Mouse (Mus musculus) limb, embryonic 14.5 days (tissue): ENCODE data around the gene Sac3d1. TPM values are rescaled to one million over a fixed set of nuclear protein-coding genes. Genes with fewer than 3 reads are reported as not detected.

ENCODE experiments used
- ATAC-seq: fragments of 200-750 bp; cut with Nextera tagmentation; 2 replicates; pipeline ENCODE4 v1.8.0; 2017; ENCODE audit warnings: low read depth, moderate number of reproducible peaks, moderate TSS enrichment; ENCODE audit not compliant: low FRiP score
- DNase-seq: peaks from one replicate; pipeline ENCODE4 v3.0.0-alpha.2; 2015; ENCODE audit warnings: low spot score
- H3K27ac ChIP-seq: fragments of 300-500 bp; sonication (generic); replicated peaks from 2 replicates; pipeline ENCODE4 v1.5.1; 2014; ENCODE audit warnings: low read depth, mild to moderate bottlenecking, low read length, moderate library complexity, mixed read lengths
- H3K27me3 ChIP-seq: fragments of 300-500 bp; sonication (generic); 2 replicates; pipeline ENCODE4 v1.6.1; 2014; ENCODE audit warnings: low read length, mixed read lengths; ENCODE audit not compliant: control insufficient read depth, insufficient read depth
- H3K36me3 ChIP-seq: fragments of 300-500 bp; sonication (generic); 2 replicates; pipeline ENCODE4 v1.6.1; 2014; ENCODE audit warnings: mild to moderate bottlenecking, low read length, moderate library complexity, mixed read lengths; ENCODE audit not compliant: control insufficient read depth, insufficient read depth
- H3K4me1 ChIP-seq: fragments of 300-500 bp; sonication (generic); 2 replicates; pipeline ENCODE4 v1.6.1; 2014; ENCODE audit warnings: antibody characterized with exemption, low read length, mixed read lengths; ENCODE audit not compliant: control insufficient read depth, insufficient read depth
- H3K4me2 ChIP-seq: fragments of 300-500 bp; sonication (generic); replicated peaks from 2 replicates; pipeline ENCODE4 v1.6.1; 2014; ENCODE audit warnings: low read depth, mild to moderate bottlenecking, low read length, moderate library complexity; ENCODE audit not compliant: severe bottlenecking
- H3K4me3 ChIP-seq: fragments of 300-500 bp; sonication (generic); replicated peaks from 2 replicates; pipeline ENCODE4 v1.5.1; 2014; ENCODE audit warnings: low read length
- H3K9ac ChIP-seq: fragments of 300-500 bp; sonication (generic); 2 replicates; pipeline ENCODE4 v1.6.1; 2014; ENCODE audit warnings: mild to moderate bottlenecking, low read depth, low read length, moderate library complexity; ENCODE audit not compliant: severe bottlenecking
- H3K9me3 ChIP-seq: fragments of 300-500 bp; sonication (generic); 2 replicates; pipeline ENCODE4 v1.6.1; 2016; ENCODE audit warnings: low read length; ENCODE audit not compliant: control insufficient read depth
- POLR2A ChIP-seq: fragments of 200-500 bp; IDR thresholded peaks from 2 replicates; pipeline ENCODE4 v1.8.0; 2012; ENCODE audit warnings: inconsistent platforms, mild to moderate bottlenecking, moderate library complexity, borderline replicate concordance; ENCODE audit not compliant: insufficient read depth, insufficient read length; ENCODE audit errors: extremely low read depth
- WGBS: fragments of 180-500 bp; shearing (Covaris S2); extraction: QIAGEN DNeasy Blood & Tissue Kit; methylation state at CpG from one replicate; pipeline ENCODE4 v1.1.7; 2014; 5-methylcytosine and 5-hydroxymethylcytosine counted together
- polyA plus RNA-seq, 2 experiments: library from polyadenylated mRNA; depleted of rRNA in 1 of 2; stranded (reverse) in 1 of 2; unstranded in 1 of 2; fragments of >200 nt; fragmentation: Nextera tagmentation in 1 of 2; extraction: Ambion mirVana in 1 of 2; gene quantifications; 2 replicates each; pipeline versions ENCODE4 v1.2.1 to v1.2.3; 2012 to 2014

Sac3d1 gene
- polyA plus RNA-seq, 2 experiments: 45.6 to 55.9 TPM

DNA sequence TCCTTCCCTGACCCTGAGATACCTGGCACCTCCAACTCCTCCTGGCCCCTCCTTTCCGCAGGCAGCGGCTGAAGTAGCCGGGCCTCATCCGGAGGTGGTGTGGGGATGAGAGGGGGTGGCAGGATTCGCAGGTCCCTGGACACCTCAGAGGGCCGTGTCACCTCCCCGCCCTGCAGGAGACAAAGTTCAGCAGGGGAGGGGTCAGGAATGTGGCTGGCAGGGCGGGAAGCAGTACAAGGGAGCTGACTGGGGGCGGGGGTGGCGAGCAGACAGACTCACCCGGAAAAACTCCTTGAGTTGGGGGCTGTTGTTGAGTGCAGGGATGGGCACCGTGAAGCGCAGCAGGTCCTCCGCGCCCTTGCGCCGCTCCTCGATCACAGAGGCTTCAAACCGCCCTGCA lies 3.3 kb upstream of the Sac3d1 start:
- Histone ChIP-seq H3K27ac (no peak overlapping the region), H3K9ac (no peak overlapping the region), H3K4me1 (peaks cover 9% of the 10 kb centered on the region), H3K4me3 (no peak overlapping the region), H3K9me3 (no peaks in the 10 kb centered on the region), H3K4me2 (no peak overlapping the region), H3K27me3 (no peaks in the 10 kb centered on the region), H3K36me3 (peaks cover 14% of the 10 kb centered on the region)
- ATAC-seq (no peak), DNase-seq (no peak)
- no peak for TF ChIP-seq POLR2A
- 19% methylated on average over 10 of the region's 19 CpGs for WGBS

DNA sequence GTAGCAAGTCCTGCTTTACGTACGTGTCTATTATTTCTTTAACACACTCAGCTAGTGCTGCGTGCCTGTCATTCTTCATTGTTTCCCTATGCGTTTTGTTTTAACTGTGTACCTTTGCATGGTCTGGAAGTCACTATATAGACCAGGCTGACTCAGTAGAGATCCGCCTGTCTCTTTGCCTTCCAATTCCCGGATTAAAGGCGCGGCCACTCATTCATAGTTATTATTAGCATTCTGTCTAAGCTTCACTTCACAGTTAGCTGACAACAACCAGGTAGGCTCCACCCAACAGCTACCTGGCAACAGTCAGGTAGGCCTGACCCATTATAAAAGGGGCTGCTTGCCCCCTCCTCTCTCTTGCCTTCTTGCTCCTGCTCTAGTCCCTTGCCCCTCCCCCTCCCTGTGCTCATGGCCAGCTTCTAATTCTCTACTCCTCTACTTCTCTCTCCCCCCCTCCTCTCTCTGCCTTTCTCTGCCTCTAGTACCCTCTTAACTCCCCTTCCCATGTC lies 281 bp upstream of the Sac3d1 start:
- Histone ChIP-seq H3K9me3 (no peaks in the 10 kb centered on the region), H3K4me1 (peaks cover 10% of the 10 kb centered on the region), H3K4me3 (peak overlapping the region; percentile 88), H3K27ac (peak overlapping the region; percentile 93), H3K9ac (peak overlapping the region; percentile 79), H3K27me3 (no peaks in the 10 kb centered on the region), H3K36me3 (peaks cover 33% of the 10 kb centered on the region), H3K4me2 (peak overlapping the region; percentile 83)
- ATAC-seq (no peak), DNase-seq (no peak)
- WGBS: 3% methylated on average over 8 of the region's 8 CpGs
- no peak for TF ChIP-seq POLR2A

DNA sequence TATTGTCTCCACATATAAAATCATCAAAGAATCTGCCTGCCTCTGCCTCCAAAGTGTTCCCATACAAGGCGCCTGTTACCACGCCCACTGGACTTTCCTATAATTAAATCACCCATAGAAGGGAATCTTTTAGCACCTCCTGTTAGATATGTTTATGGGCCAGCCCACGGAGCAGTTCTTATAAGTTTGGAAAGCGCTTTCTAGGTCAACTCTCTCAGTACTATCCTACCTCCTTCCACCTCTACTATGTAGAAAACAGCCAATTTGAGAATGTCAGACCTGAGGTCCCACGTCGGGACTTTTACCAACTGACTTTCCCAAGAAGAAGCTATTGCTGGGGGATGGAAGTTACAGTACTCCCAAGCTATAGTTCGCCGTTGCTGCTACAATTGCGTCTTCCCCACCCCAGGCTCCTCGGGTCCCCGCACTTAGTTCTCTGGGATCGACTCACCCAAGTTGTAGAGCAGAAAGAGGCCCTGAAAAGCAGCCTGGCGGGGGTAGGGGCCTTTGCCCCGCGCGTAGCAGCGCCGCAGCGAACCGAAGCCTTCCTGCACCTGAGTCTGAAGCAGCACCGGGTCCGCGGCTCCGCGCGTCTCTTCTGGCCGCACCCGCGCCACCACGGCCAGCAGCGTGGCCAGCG lies 984 bp downstream of the Sac3d1 start:
- Histone ChIP-seq H3K27me3 (no peaks in the 10 kb centered on the region), H3K9ac (peak overlapping the region; percentile 79), H3K36me3 (peaks cover 31% of the 10 kb centered on the region), H3K27ac (peak overlapping the region; percentile 93), H3K4me2 (peak overlapping the region; percentile 83), H3K9me3 (no peaks in the 10 kb centered on the region), H3K4me3 (peak overlapping the region; percentile 88), H3K4me1 (peaks cover 10% of the 10 kb centered on the region)
- WGBS: 6% methylated on average over 25 of the region's 32 CpGs
- TF ChIP-seq POLR2A: no peak
- DNase-seq (peak; percentile 14), ATAC-seq (no peak)

DNA sequence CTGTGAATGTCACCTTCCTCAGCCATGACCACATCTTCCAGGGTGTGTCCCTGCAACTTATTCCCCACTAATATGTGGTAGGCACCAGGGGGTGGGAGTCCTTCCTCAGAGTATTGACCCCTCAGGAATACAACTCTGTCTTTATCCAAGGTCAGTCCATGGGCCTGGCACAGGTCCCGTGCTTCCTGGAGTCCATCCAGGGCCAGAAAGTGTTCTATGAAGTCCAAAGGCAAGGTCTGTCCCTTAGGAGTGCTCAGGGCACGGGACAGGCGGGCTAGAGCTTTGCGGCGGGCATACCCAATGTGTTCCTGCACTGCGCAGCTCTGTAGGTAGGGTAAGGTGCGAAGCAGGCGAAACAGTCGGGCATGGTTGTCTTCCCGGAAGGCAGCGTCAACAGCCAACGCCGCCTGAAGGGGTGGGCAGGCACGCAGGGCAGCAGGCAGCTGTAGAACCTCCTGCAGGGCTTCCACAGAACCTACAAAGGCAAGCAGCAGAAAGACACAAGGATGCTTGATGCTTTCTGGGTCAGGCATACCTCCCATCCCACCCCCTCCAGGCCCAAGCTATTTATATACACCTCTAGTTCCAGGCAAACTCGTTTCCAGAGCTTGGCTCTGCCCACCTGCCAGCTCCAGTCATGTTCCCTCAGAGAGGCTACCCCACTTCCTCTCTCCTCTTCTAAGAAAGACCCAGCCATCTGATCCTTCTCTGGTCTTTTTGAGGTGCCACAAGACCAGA lies 2.2 kb downstream of the Sac3d1 start:
- peaks cover 10% of the 10 kb centered on the region for H3K4me1 ChIP-seq
- no peak overlapping the region for H3K4me2 ChIP-seq
- no peaks in the 10 kb centered on the region for H3K9me3 ChIP-seq
- DNase-seq (no peak), ATAC-seq (no peak)
- no peak overlapping the region for H3K4me3 ChIP-seq
- H3K27ac ChIP-seq: no peak overlapping the region
- peaks cover 31% of the 10 kb centered on the region for H3K36me3 ChIP-seq
- 87% methylated on average over 15 of the region's 15 CpGs for WGBS
- TF ChIP-seq POLR2A: no peak
- no peaks in the 10 kb centered on the region for H3K27me3 ChIP-seq
- no peak overlapping the region for H3K9ac ChIP-seq

DNA sequence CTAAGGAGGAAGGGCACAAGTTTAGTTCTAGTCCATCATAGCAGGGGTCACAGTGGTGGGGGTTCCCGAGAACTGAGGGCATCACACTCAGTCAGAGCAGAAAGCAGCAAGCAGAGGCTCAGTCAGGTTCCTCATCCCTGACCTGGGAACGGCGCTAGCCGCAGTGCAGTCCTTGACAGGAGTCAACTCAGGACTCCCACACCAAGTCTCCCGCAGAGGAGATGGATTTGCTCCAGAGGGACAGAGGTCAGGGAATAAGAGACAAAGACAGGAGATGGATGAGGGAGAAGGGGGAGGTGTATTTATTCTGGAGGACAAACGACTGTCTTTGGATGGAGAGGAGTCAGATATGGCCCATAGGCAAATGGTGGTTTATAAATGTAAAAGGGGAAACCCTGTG lies 5.3 kb downstream of the Sac3d1 start:
- H3K36me3 ChIP-seq: peaks cover 23% of the 10 kb centered on the region
- H3K4me3 ChIP-seq: no peak overlapping the region
- peaks cover 5% of the 10 kb centered on the region; the same call in 1 of the 2 replicates for H3K4me1 ChIP-seq
- H3K27me3 ChIP-seq: no peaks in the 10 kb centered on the region
- no peaks in the 10 kb centered on the region for H3K9me3 ChIP-seq
- 59% methylated on average over 6 of the region's 6 CpGs for WGBS
- TF ChIP-seq POLR2A: no peak
- no peak overlapping the region for H3K27ac ChIP-seq
- ATAC-seq (no peak), DNase-seq (no peak)
- no peak overlapping the region for H3K9ac ChIP-seq
- H3K4me2 ChIP-seq: no peak overlapping the region
